Mouse (Mus musculus) kidney, postnatal 0 days (tissue): ENCODE data around the gene Tmem256. TPM values are rescaled to one million over a fixed set of nuclear protein-coding genes. Genes with fewer than 3 reads are reported as not detected.
"Not testable (repeated sequence)": the region's sequence is repeated elsewhere in the genome, so short reads cannot be mapped to it uniquely, and the experiment has no call there.

Source experiments
- ATAC-seq: fragments of 200-750 bp; cut with Nextera tagmentation; replicated peaks from 2 replicates; pipeline ENCODE4 v1.8.0; 2017; ENCODE audit warnings: low read depth, moderate number of reproducible peaks, moderate TSS enrichment, moderate library complexity; ENCODE audit not compliant: low FRiP score
- DNase-seq: peaks from one replicate; pipeline ENCODE4 v3.0.0-alpha.2; 2016; ENCODE audit warnings: low spot score
- H3K27ac ChIP-seq: fragments of 300-500 bp; sonication (generic); 2 replicates; pipeline ENCODE4 v1.5.1; 2014; ENCODE audit warnings: mild to moderate bottlenecking
- H3K27me3 ChIP-seq: fragments of 300-500 bp; sonication (generic); 2 replicates; pipeline ENCODE4 v1.6.1; 2014; ENCODE audit warnings: low read length, mixed read lengths; ENCODE audit not compliant: insufficient read depth
- H3K36me3 ChIP-seq: fragments of 300-500 bp; sonication (generic); 2 replicates; pipeline ENCODE4 v1.6.1; 2014; ENCODE audit warnings: low read length, mixed read lengths; ENCODE audit not compliant: insufficient read depth
- H3K4me1 ChIP-seq: fragments of 300-500 bp; sonication (generic); replicated peaks from 2 replicates; pipeline ENCODE4 v1.6.1; 2014; ENCODE audit warnings: antibody characterized with exemption, low read length, mixed read lengths; ENCODE audit not compliant: insufficient read depth
- H3K4me2 ChIP-seq: fragments of 300-500 bp; sonication (generic); 2 replicates; pipeline ENCODE4 v1.6.1; 2014; ENCODE audit warnings: mild to moderate bottlenecking, low read length, moderate library complexity, mixed read lengths
- H3K4me3 ChIP-seq: fragments of 300-500 bp; sonication (generic); replicated peaks from 2 replicates; pipeline ENCODE4 v1.5.1; 2014; ENCODE audit warnings: low read depth, low read length
- H3K9ac ChIP-seq: fragments of 300-500 bp; sonication (generic); 2 replicates; pipeline ENCODE4 v1.6.1; 2014; ENCODE audit warnings: low read depth, low read length
- H3K9me3 ChIP-seq: fragments of 300-500 bp; sonication (generic); replicated peaks from 2 replicates; pipeline ENCODE4 v1.6.1; 2016; ENCODE audit warnings: low read length, inconsistent platforms, mixed read lengths
- CTCF ChIP-seq: IDR thresholded peaks from 2 replicates; pipeline ENCODE4 v1.5.1; 2016; ENCODE audit warnings: antibody characterized with exemption, low read depth, mild to moderate bottlenecking, moderate library complexity
- WGBS: fragments of 180-500 bp; shearing (Covaris S2); extraction: QIAGEN DNeasy Blood & Tissue Kit; methylation state at CpG from one replicate; pipeline ENCODE4 v1.1.7; 2014; 5-methylcytosine and 5-hydroxymethylcytosine counted together
- polyA plus RNA-seq: library from polyadenylated mRNA; unstranded; fragments of >200 nt; fragmentation: Nextera tagmentation; extraction: Ambion mirVana; gene quantifications from 2 replicates; pipeline ENCODE4 v1.2.1, GENCODE M21; 2015

The Tmem256 gene
- polyA plus RNA-seq, 1 experiment from 2014 or later, result 528 TPM

DNA sequence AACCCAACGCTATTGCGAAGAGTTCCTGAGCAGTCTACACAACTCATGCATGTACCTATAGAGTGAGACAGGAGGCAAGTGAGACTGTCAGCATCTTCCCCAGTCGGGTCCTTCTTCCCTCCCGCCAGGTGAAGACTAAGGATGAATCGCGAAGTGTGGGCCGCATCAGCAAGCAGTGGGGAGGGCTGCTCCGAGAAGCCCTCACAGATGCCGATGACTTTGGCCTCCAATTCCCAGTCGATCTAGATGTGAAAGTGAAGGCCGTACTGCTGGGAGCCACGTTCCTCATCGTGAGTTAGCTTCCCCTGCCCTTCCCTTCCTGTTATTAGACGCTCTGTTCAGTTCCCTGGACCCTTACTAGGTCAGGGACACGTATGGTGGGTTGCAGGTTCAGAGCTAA is 11.6 kb downstream of the Tmem256 start:
- WGBS, result 95% methylated on average over 15 of the region's 15 CpGs
- Histone ChIP-seq H3K27me3 (no peaks in the 10 kb centered on the region), H3K9me3 (no peaks in the 10 kb centered on the region), H3K4me1 (peaks cover 9% of the 10 kb centered on the region; the same call in 1 of the 2 replicates), H3K4me2 (no peak overlapping the region), H3K36me3 (peaks cover 30% of the 10 kb centered on the region), H3K9ac (no peak overlapping the region), H3K27ac (no peak overlapping the region), H3K4me3 (no peak overlapping the region)
- TF ChIP-seq CTCF, result no peak
- DNase-seq (no peak), ATAC-seq (no peak)

DNA sequence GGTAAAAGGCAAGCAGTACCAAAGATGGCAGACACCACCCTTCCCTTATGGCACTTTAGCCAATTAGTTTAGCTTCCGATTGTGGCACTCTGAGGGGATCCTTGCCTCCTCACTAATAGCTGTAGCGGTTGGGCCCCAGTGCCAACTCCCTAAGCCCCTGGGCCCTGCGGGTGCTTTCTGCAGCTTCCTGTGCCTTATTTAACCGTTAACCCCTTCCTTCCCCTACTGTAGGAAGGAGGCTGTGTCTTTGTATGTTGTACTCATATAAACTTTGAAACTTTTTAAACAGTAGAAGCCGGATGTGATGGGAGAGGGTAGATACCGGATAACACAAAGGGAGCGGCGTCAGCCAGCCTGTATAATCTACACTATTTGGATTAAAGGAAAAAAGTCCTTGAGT is 12.4 kb downstream of the Tmem256 start:
- no peaks in the 10 kb centered on the region for H3K9me3 ChIP-seq
- ATAC-seq (no peak), DNase-seq (no peak)
- H3K27me3 ChIP-seq, result no peaks in the 10 kb centered on the region
- H3K9ac ChIP-seq, result no peak overlapping the region
- H3K27ac ChIP-seq, result no peak overlapping the region
- H3K36me3 ChIP-seq, result peaks cover 30% of the 10 kb centered on the region
- no peak overlapping the region for H3K4me3 ChIP-seq
- peaks cover 4% of the 10 kb centered on the region; the same call in 1 of the 2 replicates for H3K4me1 ChIP-seq
- no peak for TF ChIP-seq CTCF
- H3K4me2 ChIP-seq, result no peak overlapping the region
- WGBS, result 67% methylated on average over 8 of the region's 8 CpGs

DNA sequence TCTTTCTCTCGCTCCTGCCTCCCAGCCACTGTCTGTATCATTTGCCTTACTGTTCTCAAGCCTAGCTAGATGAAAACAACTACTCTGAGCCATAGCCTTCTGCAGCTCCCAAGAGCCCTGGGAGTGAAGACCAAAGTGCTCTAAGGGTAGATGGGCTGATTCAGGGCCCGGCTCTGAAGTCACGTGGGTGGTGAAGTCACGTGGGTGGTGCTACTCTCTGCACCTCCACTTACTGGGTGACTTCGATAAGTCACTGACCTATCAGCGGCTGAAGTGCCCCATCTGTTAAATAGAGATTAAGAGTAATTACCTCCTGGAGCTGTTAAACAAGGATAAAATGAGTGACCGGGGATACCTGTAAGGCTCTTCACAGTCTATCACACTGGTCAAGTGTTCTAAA is 15.7 kb downstream of the Tmem256 start:
- Histone ChIP-seq H3K4me3 (no peak overlapping the region), H3K27me3 (no peaks in the 10 kb centered on the region), H3K27ac (no peak overlapping the region), H3K9ac (no peak overlapping the region), H3K36me3 (peaks cover 27% of the 10 kb centered on the region), H3K4me2 (no peak overlapping the region), H3K9me3 (no peaks in the 10 kb centered on the region), H3K4me1 (no peaks in the 10 kb centered on the region)
- DNase-seq (no peak), ATAC-seq (no peak)
- 61% methylated on average over 7 of the region's 7 CpGs for WGBS
- no peak for TF ChIP-seq CTCF

DNA sequence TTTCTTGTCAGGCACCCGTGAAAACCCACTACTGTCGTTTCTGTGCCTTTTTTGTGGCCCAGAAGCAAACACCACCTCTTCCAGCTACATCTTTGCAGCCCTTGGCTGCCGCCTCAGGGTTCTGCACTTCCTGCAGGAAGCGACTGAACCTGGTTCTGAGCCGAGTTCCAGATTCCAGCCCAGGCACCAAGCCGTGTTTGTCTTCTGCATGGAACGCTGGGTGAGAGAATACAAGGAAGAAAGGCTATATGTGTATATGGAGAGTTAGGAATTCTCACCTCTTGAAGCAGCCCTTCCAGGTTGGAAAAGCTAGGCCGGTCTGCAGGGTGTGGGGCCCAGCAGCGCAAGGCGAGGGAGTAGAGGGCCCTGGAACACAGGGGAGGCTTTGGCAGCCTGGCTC is 16.4 kb downstream of the Tmem256 start:
- TF ChIP-seq CTCF, result no peak
- Histone ChIP-seq H3K4me2 (no peak overlapping the region), H3K4me1 (no peaks in the 10 kb centered on the region), H3K9ac (no peak overlapping the region), H3K36me3 (peaks cover 21% of the 10 kb centered on the region), H3K4me3 (no peak overlapping the region), H3K27me3 (no peaks in the 10 kb centered on the region), H3K27ac (no peak overlapping the region), H3K9me3 (no peaks in the 10 kb centered on the region)
- DNase-seq, result no peak
- WGBS, result 76% methylated on average over 10 of the region's 10 CpGs
- ATAC-seq, result no peak

DNA sequence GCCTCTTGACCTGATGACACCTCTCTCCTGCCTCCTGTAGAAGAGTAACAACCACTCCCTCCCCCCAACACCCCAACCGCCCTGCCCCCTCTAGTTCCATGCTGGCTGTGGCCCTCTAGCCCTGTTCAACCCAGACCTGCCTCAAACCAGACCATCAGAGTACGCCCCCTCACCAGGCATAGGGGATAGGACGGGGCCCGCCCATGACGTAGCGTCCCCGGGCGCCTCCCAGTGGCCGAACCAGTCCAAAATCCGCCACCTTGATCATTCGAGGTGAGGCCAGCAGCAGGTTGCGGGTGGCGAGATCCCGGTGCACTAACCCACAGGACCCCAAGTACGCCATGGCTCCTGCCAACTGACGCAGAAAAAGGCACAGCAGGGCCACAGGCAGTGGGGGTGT is 17.0 kb downstream of the Tmem256 start:
- 24% methylated on average over 16 of the region's 16 CpGs for WGBS
- Histone ChIP-seq H3K27me3 (no peaks in the 10 kb centered on the region), H3K27ac (no peak overlapping the region), H3K36me3 (peaks cover 19% of the 10 kb centered on the region), H3K4me1 (no peaks in the 10 kb centered on the region), H3K9me3 (no peaks in the 10 kb centered on the region), H3K9ac (no peak overlapping the region), H3K4me3 (no peak overlapping the region), H3K4me2 (peak overlapping the region; percentile 1; the same call in 1 of the 2 replicates)
- peak; percentile 60; the same call in 1 of the 2 replicates for ATAC-seq
- TF ChIP-seq CTCF, result peak; percentile 64
- DNase-seq, result peak; percentile 63

DNA sequence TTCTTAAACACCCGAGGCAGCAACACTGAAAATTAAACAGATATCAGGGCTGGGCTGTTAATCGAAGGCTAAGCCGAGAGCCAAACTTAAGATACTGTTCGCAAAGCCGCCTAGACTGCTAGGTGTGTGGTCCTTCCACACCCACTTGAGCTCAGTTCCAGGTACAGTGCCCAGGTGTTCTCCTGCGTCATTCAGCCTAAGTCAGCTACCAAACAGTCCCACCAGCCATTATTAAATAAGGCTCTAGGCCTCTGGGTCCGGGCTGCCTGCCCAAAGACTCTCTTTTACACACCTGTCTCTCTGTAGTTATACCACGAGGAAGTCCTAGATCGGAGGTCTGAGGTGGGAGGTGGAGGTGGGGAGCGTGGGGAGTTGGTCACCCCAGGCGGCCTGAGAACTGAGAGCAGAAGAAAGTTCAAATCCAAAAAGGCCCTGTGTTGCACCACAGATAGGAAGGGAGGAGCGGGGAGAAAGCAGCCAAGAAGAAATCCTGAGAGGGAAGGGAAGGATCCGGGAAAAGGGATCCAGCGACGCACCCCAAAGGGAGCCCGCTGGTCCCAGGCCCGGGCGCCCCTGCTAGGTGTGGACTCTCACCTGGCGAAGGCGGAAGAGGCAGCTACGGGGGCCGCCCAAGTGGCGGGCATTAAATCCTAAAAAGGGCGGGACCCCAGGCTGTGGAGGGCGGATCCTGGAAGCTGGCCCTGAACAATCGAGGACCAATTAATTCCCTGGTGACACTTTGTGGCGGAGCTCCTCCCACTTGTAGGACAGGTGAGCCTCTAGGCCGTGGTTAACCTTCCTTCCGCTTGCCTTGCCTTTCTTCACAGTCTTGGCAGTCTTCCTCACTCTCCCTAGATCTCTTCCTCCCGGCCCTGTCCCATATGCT is 20.0 kb downstream of the Tmem256 start, which contains the start of gene Tnk1:
Gene Tnk1, minus strand, starts transcription at position 618 of the 886 bp plus-strand sequence.
- Histone ChIP-seq H3K4me3 (peak within 1 kb of the TSS; percentile 25; the same call in 1 of the 2 replicates), H3K27ac (peak within 1 kb of the TSS; percentile 58; the same call in 1 of the 2 replicates), H3K9me3 (no peaks in the 10 kb centered on the region), H3K36me3 (no peaks in the 10 kb centered on the region), H3K9ac (peak within 1 kb of the TSS; percentile 55), H3K27me3 (no peaks in the 10 kb centered on the region), H3K4me1 (no peaks in the 10 kb centered on the region), H3K4me2 (peak within 1 kb of the TSS; percentile 52)
- DNase-seq, result peak; percentile 50
- WGBS, result 19% methylated on average over 30 of the region's 30 CpGs
- ATAC-seq, result peak; percentile 73
- TF ChIP-seq CTCF, result no peak

DNA sequence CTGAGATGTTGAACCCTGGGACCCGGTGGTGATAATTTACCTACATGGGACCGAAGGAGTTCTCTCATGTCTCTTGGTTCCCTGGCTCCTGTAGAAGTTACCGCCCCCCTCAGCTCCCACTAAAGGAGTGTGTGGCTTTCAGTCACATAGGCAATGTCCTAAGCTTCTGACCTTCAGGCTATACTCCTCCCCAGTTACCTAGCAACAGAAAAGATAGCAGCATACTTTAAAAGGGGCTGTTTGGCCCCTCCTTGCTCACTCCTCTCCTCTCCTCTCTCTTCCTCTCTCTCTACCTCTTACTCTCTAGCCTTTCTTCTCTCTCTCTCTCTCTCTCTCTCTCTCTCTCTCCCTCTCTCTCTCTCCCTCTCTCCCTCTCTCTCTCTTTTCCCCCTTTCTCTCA is 25.4 kb downstream of the Tmem256 start:
- H3K36me3 ChIP-seq, H3K4me3 ChIP-seq, ATAC-seq, H3K27ac ChIP-seq, H3K4me1 ChIP-seq, DNase-seq, H3K9me3 ChIP-seq, H3K4me2 ChIP-seq, H3K9ac ChIP-seq, H3K27me3 ChIP-seq: not testable (repeated sequence)
- 53% methylated on average over 3 of the region's 3 CpGs for WGBS
